8 mouse cellular contexts compared by ENCODE assay signal in genomic region chr3:90081365-90082240, GRCm38 (mm10). TPM values are rescaled to one million over a fixed set of nuclear protein-coding genes. Genes with fewer than 3 reads are reported as not detected.
A peak's percentile ranks its signal among the peaks of the same experiment; 100 is the strongest.
DNase-seq lines count a peak whose midpoint lies in the region; ATAC-seq lines count a peak whose summit lies in the region.

No protein-coding gene starts in this region.

- peak overlapping the region; percentile 67 for H3K4me3 ChIP-seq in embryonic facial prominence, embryonic 14.5 days (ENCODE audit: low read depth, low read length)
- peak overlapping the region; percentile 73 for H3K4me3 ChIP-seq in intestine, embryonic 14.5 days (ENCODE audit: low read depth, low read length)

- intact Hi-C loops in heart, postnatal 25 days (cut with DNase I), result no loop called here

- no peaks in the 10 kb centered on the region for H3K9me3 ChIP-seq in embryonic facial prominence, embryonic 14.5 days (ENCODE audit: control insufficient read depth, low read length)
- H3K9me3 ChIP-seq in intestine, embryonic 14.5 days (ENCODE audit: control insufficient read depth, low read length), result no peaks in the 10 kb centered on the region

- peak overlapping the region; percentile 82 for H3K4me2 ChIP-seq in embryonic facial prominence, embryonic 14.5 days (ENCODE audit: low read depth, low read length)
- peak overlapping the region; percentile 59 for H3K4me2 ChIP-seq in intestine, embryonic 14.5 days (ENCODE audit: low read length)

- H3K27me3 ChIP-seq in embryonic facial prominence, embryonic 14.5 days (replicated peaks; ENCODE audit: control insufficient read depth, insufficient read depth, low read length), result no peaks in the 10 kb centered on the region
- H3K27me3 ChIP-seq in intestine, embryonic 14.5 days (replicated peaks; ENCODE audit: control insufficient read depth, insufficient read depth, low read length), result no peaks in the 10 kb centered on the region

- peaks cover 45% of the 10 kb centered on the region for H3K4me1 ChIP-seq in embryonic facial prominence, embryonic 14.5 days (ENCODE audit: control insufficient read depth, insufficient read depth, low read length)
- H3K4me1 ChIP-seq in intestine, embryonic 14.5 days (replicated peaks; ENCODE audit: control insufficient read depth, insufficient read depth, low read length), result peaks cover 52% of the 10 kb centered on the region

- no peak for ATAC-seq in embryonic facial prominence, embryonic 14.5 days (ENCODE audit: low read depth)
- peak; percentile 7 for ATAC-seq in intestine, embryonic 14.5 days (replicated peaks; ENCODE audit: low FRiP score, low TSS enrichment, low read depth)

- WGBS in embryonic facial prominence, embryonic 14.5 days, result 70% methylated on average over 5 of the region's 5 CpGs
- WGBS in intestine, embryonic 14.5 days, result 62% methylated on average over 5 of the region's 5 CpGs

- H3K27ac ChIP-seq in embryonic facial prominence, embryonic 14.5 days (replicated peaks; ENCODE audit: low read depth, low read length), result no peak overlapping the region
- peak overlapping the region; percentile 99 for H3K27ac ChIP-seq in intestine, embryonic 14.5 days (ENCODE audit: low read depth)

- peak overlapping the region; percentile 28 for H3K9ac ChIP-seq in embryonic facial prominence, embryonic 14.5 days (ENCODE audit: low read depth, low read length)
- H3K9ac ChIP-seq in intestine, embryonic 14.5 days (ENCODE audit: low read length), result peak overlapping the region; percentile 20; the same call in 1 of the 2 replicates

- H3K36me3 ChIP-seq in embryonic facial prominence, embryonic 14.5 days (ENCODE audit: control insufficient read depth, insufficient read depth, low read length), result 0 out of 2 replicates have a peak, but pooled peaks cover 10% of the 10 kb centered on the region
- H3K36me3 ChIP-seq in intestine, embryonic 14.5 days (ENCODE audit: control insufficient read depth, insufficient read depth, low read length), result peaks cover 11% of the 10 kb centered on the region; the same call in 1 of the 2 replicates

- DNase-seq in heart, adult 8-10 months (ENCODE audit: low spot score), result peak; percentile 31
- no peak for DNase-seq in heart, postnatal 25 days (ENCODE audit: low spot score)
- DNase-seq in embryonic facial prominence, embryonic 14.5 days (ENCODE audit: low spot score), result no peak
- DNase-seq in intestine, embryonic 14.5 days (ENCODE audit: low spot score), result peak; percentile 70
- DNase-seq in lung, postnatal 10 days, result peak; percentile 26
- peak; percentile 71 for DNase-seq in yolk sac, embryonic 10.5 days (ENCODE audit: low spot score)
- no peak for DNase-seq in left cerebral cortex, adult 9 months (ENCODE audit: low spot score in 2 of 2)
- DNase-seq in adrenal gland, postnatal 14 days, result no peak

RNA-seq across cellular contexts. Expression of gene Tpm3, which starts 9.2 kb away (rescaled TPM):
- 10 to 100 TPM; 34.1 to 43.4 (median 38.2) TPM for total RNA-seq in heart, adult 8-10 months (2022)
- total RNA-seq in heart, postnatal 25 days (2021), result 10 to 100 TPM; 46.8 to 51.5 TPM
- 423 and 451 TPM in 2 replicates for polyA plus RNA-seq in embryonic facial prominence, embryonic 14.5 days (2014; fragmentation: Nextera tagmentation; extraction: Ambion mirVana)
- 574 and 579 TPM in 2 replicates for polyA plus RNA-seq in intestine, embryonic 14.5 days (2014; fragmentation: Nextera tagmentation; extraction: Ambion mirVana)
- total RNA-seq in adrenal gland, postnatal 14 days (2021), result 170 and 208 TPM in 2 replicates

RNA-seq across cellular contexts. Expression of gene Nup210l, which starts 22.3 kb away (rescaled TPM):
- total RNA-seq in heart, adult 8-10 months (2022), result under 1 TPM; 0.06 to 0.16 (median 0.10) TPM
- under 1 TPM; 0.08 TPM for total RNA-seq in heart, postnatal 25 days (2021)
- polyA plus RNA-seq in embryonic facial prominence, embryonic 14.5 days (2014; fragmentation: Nextera tagmentation; extraction: Ambion mirVana), result 0.18 and 0.43 TPM in 2 replicates
- polyA plus RNA-seq in intestine, embryonic 14.5 days (2014; fragmentation: Nextera tagmentation; extraction: Ambion mirVana), result 0.50 and 0.53 TPM in 2 replicates
- total RNA-seq in adrenal gland, postnatal 14 days (2021), result 0.37 and 0.45 TPM in 2 replicates

RNA-seq across cellular contexts. Expression of gene Ubap2l, which starts 29.2 kb away (rescaled TPM):
- total RNA-seq in heart, adult 8-10 months (2022), result 100 to 1,000 TPM; 105 to 133 (median 121) TPM
- 100 to 1,000 TPM; 113 to 123 TPM for total RNA-seq in heart, postnatal 25 days (2021)
- 207 and 211 TPM in 2 replicates for polyA plus RNA-seq in embryonic facial prominence, embryonic 14.5 days (2014; fragmentation: Nextera tagmentation; extraction: Ambion mirVana)
- polyA plus RNA-seq in intestine, embryonic 14.5 days (2014; fragmentation: Nextera tagmentation; extraction: Ambion mirVana), result 214 and 227 TPM in 2 replicates
- 164 and 177 TPM in 2 replicates for total RNA-seq in adrenal gland, postnatal 14 days (2021)

RNA-seq across cellular contexts. Expression of gene 4933434E20Rik, which starts 30.2 kb away (rescaled TPM):
- total RNA-seq in heart, adult 8-10 months (2022), result 100 to 1,000 TPM in 1 of 4 experiments, 10 to 100 TPM in 3; 91.0 to 102 (median 93.9) TPM
- total RNA-seq in heart, postnatal 25 days (2021), result 10 to 100 TPM; 71.4 to 79.5 TPM
- polyA plus RNA-seq in embryonic facial prominence, embryonic 14.5 days (2014; fragmentation: Nextera tagmentation; extraction: Ambion mirVana), result 144 TPM in 2 replicates
- 166 and 175 TPM in 2 replicates for polyA plus RNA-seq in intestine, embryonic 14.5 days (2014; fragmentation: Nextera tagmentation; extraction: Ambion mirVana)
- 70.8 and 76.3 TPM in 2 replicates for total RNA-seq in adrenal gland, postnatal 14 days (2021)

Comparison
In these comparisons a context has a peak if more than half of its experiments do, and no peak if none do; other contexts are left out.
1. DNase-seq: peak in heart, adult 8-10 months (single experiment), intestine, embryonic 14.5 days (single experiment), lung, postnatal 10 days (single experiment) and yolk sac, embryonic 10.5 days (single experiment); none in heart, postnatal 25 days (single experiment), embryonic facial prominence, embryonic 14.5 days (single experiment), left cerebral cortex, adult 9 months (0 of 2) and adrenal gland, postnatal 14 days (single experiment).